Mouse (Mus musculus) brain, embryonic 14.5 days (tissue): ENCODE data around the gene Sgpl1.

Experiments
- CTCF ChIP-seq: fragments of 200-500 bp; IDR thresholded peaks from 2 replicates; pipeline ENCODE4 v1.5.1; 2012; ENCODE audit warnings: inconsistent platforms, mild to moderate bottlenecking, moderate library complexity, borderline replicate concordance; ENCODE audit not compliant: insufficient read depth, insufficient read length; ENCODE audit errors: extremely low read depth
- POLR2A ChIP-seq: fragments of 200-500 bp; IDR thresholded peaks from 2 replicates; pipeline ENCODE4 v1.6.1; 2012; ENCODE audit warnings: mild to moderate bottlenecking, inconsistent platforms, borderline replicate concordance; ENCODE audit not compliant: poor library complexity, insufficient read depth, insufficient read length, severe bottlenecking; ENCODE audit errors: extremely low read depth

DNA sequence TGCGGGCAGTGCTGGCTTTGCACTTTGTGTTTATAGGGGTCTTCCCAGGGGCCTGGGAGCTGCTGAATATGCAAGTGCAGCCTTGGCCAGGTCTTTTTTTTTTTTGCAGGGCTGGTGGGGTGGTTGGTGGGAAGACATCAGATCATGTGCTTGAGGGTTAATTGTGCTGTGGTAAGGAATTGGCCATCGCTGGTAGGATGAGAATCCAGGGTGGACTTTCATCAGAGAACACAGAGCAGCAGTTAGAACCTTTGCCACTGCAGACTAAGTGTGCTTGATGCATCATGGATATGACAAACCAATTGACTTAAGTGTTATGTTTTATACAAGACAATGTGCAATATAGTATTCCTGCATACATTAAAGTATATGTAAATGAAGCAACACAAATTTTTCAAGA lies 62.1 kb downstream of the Sgpl1 start:
- TF ChIP-seq CTCF: no peak
- no peak for TF ChIP-seq POLR2A
